Mouse (Mus musculus) gastrocnemius, postnatal 36 days (tissue): ENCODE data around the gene Clec4f. TPM values are rescaled to one million over a fixed set of nuclear protein-coding genes. Genes with fewer than 3 reads are reported as not detected.
"Not testable (repeated sequence)": the region's sequence is repeated elsewhere in the genome, so short reads cannot be mapped to it uniquely, and the experiment has no call there.

ENCODE experiments used
- DNase-seq, 2 experiments: peaks; one replicate each; pipeline ENCODE4 v3.0.0; 2022
- intact Hi-C: fragments of 180-260 bp; cut with DNase I; formaldehyde crosslinking; loops from one replicate; pipeline ENCODE4 v1.15.1; 2025
- total RNA-seq, 2 experiments: library from RNA; stranded (reverse); gene quantifications; 2 replicates each; pipeline ENCODE4 v1.2.3; 2021

The Clec4f gene
- total RNA-seq, 2 experiments from 2014 or later, result not detected

DNA sequence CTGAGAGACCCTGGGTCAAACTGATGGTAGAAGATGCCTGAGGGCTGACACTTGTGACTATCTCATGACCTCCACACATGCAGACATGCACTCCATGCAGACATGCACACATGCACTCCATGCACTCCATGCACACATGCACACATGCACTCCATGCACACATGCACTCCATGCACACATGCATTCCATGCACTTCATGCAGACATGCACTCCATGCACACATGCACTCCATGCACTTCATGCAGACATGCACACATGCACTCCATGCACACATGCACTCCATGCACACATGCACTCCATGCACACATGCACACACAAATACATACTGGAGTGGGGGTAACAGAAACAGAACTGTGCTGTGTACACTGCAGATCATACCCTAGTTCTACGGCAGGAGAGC lies 20.7 kb downstream of the Clec4f start:
- DNase-seq, result no peak
- intact Hi-C loops, result no loop called here

DNA sequence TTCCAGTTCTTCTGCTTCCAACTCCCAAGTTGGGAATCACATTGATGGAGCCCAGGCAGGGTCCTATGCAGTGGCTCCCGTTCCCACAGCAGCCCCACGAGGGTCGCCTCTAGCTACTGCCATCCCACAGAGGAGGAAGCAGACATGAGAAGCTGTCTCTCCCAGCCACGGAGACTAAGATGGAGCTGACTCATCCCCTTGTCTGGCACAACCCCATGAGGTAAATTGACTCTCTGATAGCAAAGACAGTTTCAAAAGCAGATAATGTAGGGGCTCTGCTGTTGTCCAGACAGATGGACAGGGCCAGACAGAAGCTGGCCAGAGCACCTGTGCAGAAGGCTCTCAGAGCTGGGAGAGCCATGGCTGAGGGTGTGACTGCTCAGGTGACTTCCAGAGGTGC lies 21.4 kb downstream of the Clec4f start:
- intact Hi-C loops, DNase-seq: not testable (repeated sequence)

- intact Hi-C loops, DNase-seq: not testable (repeated sequence)
Measured at GRCm38 (mm10) chr6:83634106-83634505, 21.9 kb downstream of the Clec4f start.

GRCm38 (mm10) chr6:83631815-83632214 lies 24.2 kb downstream of the Clec4f start:
- intact Hi-C loops, result no loop called here
- DNase-seq, result no peak

DNA sequence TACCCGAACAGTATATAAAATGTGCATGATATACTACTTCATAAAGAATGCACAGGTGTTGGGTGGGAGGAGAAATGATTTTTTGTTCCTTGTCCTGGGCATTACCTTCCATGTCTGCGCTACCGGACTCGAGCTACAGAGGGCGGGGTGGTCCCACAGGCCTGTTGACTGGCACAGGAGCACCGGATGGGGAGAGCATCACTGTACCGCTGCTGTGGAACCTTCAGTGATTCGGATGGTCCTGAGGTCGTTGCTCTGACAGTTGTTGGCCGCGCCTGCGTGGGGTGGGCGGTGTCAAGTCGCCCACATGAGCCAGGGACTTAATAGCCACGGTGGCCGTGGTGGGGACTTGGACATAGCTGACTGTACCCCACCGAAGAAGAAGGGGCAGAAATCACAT lies 29.2 kb downstream of the Clec4f start:
- intact Hi-C loops, result no loop called here
- DNase-seq, result no peak

GRCm38 (mm10) chr6:83619955-83620354 lies 36.0 kb downstream of the Clec4f start:
- intact Hi-C loops, result no loop called here
- DNase-seq, result no peak

GRCm38 (mm10) chr6:83617581-83618335 lies 38.2 kb downstream of the Clec4f start:
- intact Hi-C loops, result no loop called here
- DNase-seq, result no peak

DNA sequence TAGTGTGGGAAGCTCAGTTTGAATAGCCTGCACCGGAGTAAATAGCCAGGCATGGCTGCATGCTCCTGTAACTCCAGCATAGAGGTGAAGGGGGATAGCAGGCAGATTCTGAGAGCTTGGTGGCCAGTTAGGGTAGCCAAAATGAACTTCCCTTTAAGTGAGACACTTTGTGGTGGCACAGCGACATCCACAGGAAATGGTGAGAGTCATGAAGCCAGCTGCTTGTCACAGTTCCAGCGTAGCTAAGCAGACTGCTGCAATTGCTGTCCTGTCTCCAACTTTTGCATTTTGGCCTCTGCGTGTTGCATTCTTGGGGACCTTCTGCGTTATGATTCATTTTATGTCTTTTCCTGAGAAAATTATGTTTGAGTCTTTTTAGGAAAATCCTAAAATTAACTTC lies 39.5 kb downstream of the Clec4f start:
- DNase-seq, result peak; percentile 49 to 67
- intact Hi-C loops, result loop anchor here (1.0 kb wide), 1 partner anchor 33 kb away; no protein-coding TSS in a partner anchor

DNA sequence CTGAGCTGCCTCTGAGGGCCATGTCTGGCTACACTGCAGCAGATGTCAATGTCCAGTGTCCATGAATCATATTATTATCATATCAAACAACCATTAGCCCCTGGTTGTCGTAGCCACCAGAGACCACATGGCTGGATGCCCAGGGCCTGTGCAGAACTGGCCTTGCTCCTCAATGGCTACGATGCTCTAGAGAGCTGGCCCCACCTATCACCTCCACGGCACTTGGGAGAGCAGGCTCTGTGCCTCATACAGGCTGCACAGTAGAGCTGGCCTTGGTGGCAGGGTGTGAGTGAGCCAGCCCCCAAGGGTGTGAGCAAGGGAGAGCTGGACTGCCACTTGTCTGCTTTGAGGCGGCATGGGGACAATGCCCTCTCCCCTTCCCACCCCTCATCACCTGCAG lies 41.5 kb downstream of the Clec4f start:
- no peak for DNase-seq
- intact Hi-C loops, result no loop called here

GRCm38 (mm10) chr6:83612976-83613375 lies 43.0 kb downstream of the Clec4f start:
- DNase-seq, result no peak
- intact Hi-C loops, result no loop called here

GRCm38 (mm10) chr6:83599636-83600174 lies 56.3 kb downstream of the Clec4f start:
- no peak for DNase-seq
- intact Hi-C loops, result no loop called here

GRCm38 (mm10) chr6:83599060-83599550 lies 56.9 kb downstream of the Clec4f start:
- DNase-seq, result no peak
- intact Hi-C loops, result no loop called here

GRCm38 (mm10) chr6:83598646-83599045 lies 57.3 kb downstream of the Clec4f start:
- DNase-seq, result peak in 1 of 2 experiments; percentile 25
- intact Hi-C loops, result no loop called here

- no peak for DNase-seq
- intact Hi-C loops, result no loop called here
Measured at GRCm38 (mm10) chr6:83597988-83598387, 58.0 kb downstream of the Clec4f start.

GRCm38 (mm10) chr6:83595035-83595434 lies 61.0 kb downstream of the Clec4f start:
- DNase-seq, result no peak
- intact Hi-C loops, result no loop called here

Other genes starting within 250 kb of the Clec4f start
- gene Tet3, start 197.1 kb downstream of the Clec4f start, total RNA-seq, result 10 to 100 TPM; 21.1 to 23.7 TPM
- gene Dguok, start 149.2 kb downstream of the Clec4f start, total RNA-seq, result 10 to 100 TPM; 14.8 to 17.8 TPM
- under 1 TPM in 1 of 2 experiments, not detected in 1; 0.39 TPM for gene Actg2, start 119.9 kb downstream of the Clec4f start, total RNA-seq
- 1 to 10 TPM; 5.5 to 6.5 TPM for gene Stambp, start 83.5 kb downstream of the Clec4f start, total RNA-seq
- under 1 TPM in 1 of 2 experiments, not detected in 1; 0.18 TPM for gene Cd207, start 21.7 kb upstream of the Clec4f start, total RNA-seq
- not detected for gene Vax2, start 55.1 kb upstream of the Clec4f start, total RNA-seq
- gene Atp6v1b1, start 86.8 kb upstream of the Clec4f start, total RNA-seq, result not detected
- not detected for gene Ankrd53, start 106.5 kb upstream of the Clec4f start, total RNA-seq
- 10 to 100 TPM; 42.8 to 56.4 TPM for gene Tex261, start 119.6 kb upstream of the Clec4f start, total RNA-seq
- gene Nagk, start 138.8 kb upstream of the Clec4f start, total RNA-seq, result 1 to 10 TPM; 4.4 to 4.6 TPM
- 10 to 100 TPM; 66.9 to 79.0 TPM for gene Paip2b, start 175.6 kb upstream of the Clec4f start, total RNA-seq
- gene Zfp638, start 210.9 kb upstream of the Clec4f start, total RNA-seq, result 10 to 100 TPM; 35.9 to 36.9 TPM